Mouse (Mus musculus): ENCODE data around the gene Alk. TPM values are rescaled to one million over a fixed set of nuclear protein-coding genes. Genes with fewer than 3 reads are reported as not detected.

Gene Alk
- polyA plus RNA-seq, 1 experiment = not detected

- H3K4me3 ChIP-seq (ENCODE audit: insufficient read depth, poor library complexity, severe bottlenecking) = no peak overlapping the region
- no peak overlapping the region for H3ac ChIP-seq (ENCODE audit: control insufficient read depth, insufficient read length, low read depth)
- peaks cover 3% of the 10 kb centered on the region for H3K27me3 ChIP-seq (ENCODE audit: control insufficient read depth, insufficient read depth, insufficient read length)
- no peaks in the 10 kb centered on the region for H3K79me3 ChIP-seq (ENCODE audit: low read depth)
- no peak for TF ChIP-seq CEBPB (IDR thresholded peaks at IDR 0.05; ENCODE audit: low read depth)
- no peak for TF ChIP-seq USF1 (IDR thresholded peaks at IDR 0.05; ENCODE audit: low read depth)
- no peak for TF ChIP-seq CTCF (IDR thresholded peaks at IDR 0.05; ENCODE audit: control insufficient read depth, insufficient read depth, insufficient read length)
- TF ChIP-seq MYOD1 (IDR thresholded peaks at IDR 0.05; ENCODE audit: control insufficient read depth, insufficient read length, low read depth) = no peak
- TF ChIP-seq MYOG (IDR thresholded peaks at IDR 0.05; ENCODE audit: control insufficient read depth, extremely low read depth, insufficient read length) = no peak
- no peak for TF ChIP-seq MAX (IDR thresholded peaks at IDR 0.05)
- no peak for TF ChIP-seq FOSL1 (IDR thresholded peaks at IDR 0.05; ENCODE audit: insufficient read depth, low read length, poor library complexity, severe bottlenecking)
- no peaks in the 10 kb centered on the region for H3K36me3 ChIP-seq (ENCODE audit: control insufficient read depth, insufficient read depth)
- no peaks in the 10 kb centered on the region for H3K79me2 ChIP-seq (ENCODE audit: control insufficient read depth, insufficient read depth)
Observed at GRCm38 (mm10) chr17:72115271-72115944, 489.0 kb downstream of the Alk start.

DNA sequence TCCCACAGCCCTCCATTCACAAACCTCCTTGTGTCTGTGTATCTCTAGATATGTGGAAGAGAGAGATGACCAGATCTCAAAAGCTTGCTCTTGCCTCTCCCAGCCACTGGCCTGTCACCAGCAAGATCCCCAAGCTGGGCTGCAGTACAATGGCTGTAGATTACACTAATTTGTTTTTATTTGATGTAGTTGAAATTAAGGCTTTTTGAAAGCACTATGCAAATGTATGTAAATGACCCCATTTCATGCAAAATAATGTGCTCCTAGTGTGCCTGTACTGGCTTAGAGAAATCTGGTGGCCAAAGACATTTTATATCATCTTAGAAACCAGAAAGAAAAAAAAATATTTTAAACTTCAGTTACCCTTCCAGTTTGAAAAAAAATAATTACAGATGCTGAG, 492.4 kb downstream of the Alk start:
- Histone ChIP-seq H3K79me2 (ENCODE audit: control insufficient read depth, insufficient read depth) (no peaks in the 10 kb centered on the region), H3K4me3 (ENCODE audit: insufficient read depth, poor library complexity, severe bottlenecking) (no peak overlapping the region), H3K79me3 (ENCODE audit: low read depth) (no peaks in the 10 kb centered on the region), H3K27me3 (ENCODE audit: control insufficient read depth, insufficient read depth, insufficient read length) (peaks cover 3% of the 10 kb centered on the region), H3K36me3 (ENCODE audit: control insufficient read depth, insufficient read depth) (no peaks in the 10 kb centered on the region), H3ac (ENCODE audit: control insufficient read depth, insufficient read length, low read depth) (no peak overlapping the region)
- TF ChIP-seq CTCF (IDR thresholded peaks at IDR 0.05; ENCODE audit: control insufficient read depth, insufficient read depth, insufficient read length) (no peak), MAX (IDR thresholded peaks at IDR 0.05) (no peak), MYOG (IDR thresholded peaks at IDR 0.05; ENCODE audit: control insufficient read depth, extremely low read depth, insufficient read length) (no peak), FOSL1 (IDR thresholded peaks at IDR 0.05; ENCODE audit: insufficient read depth, low read length, poor library complexity, severe bottlenecking) (no peak), MYOD1 (IDR thresholded peaks at IDR 0.05; ENCODE audit: control insufficient read depth, insufficient read length, low read depth) (no peak), CEBPB (IDR thresholded peaks at IDR 0.05; ENCODE audit: low read depth) (no peak), USF1 (IDR thresholded peaks at IDR 0.05; ENCODE audit: low read depth) (no peak)

DNA sequence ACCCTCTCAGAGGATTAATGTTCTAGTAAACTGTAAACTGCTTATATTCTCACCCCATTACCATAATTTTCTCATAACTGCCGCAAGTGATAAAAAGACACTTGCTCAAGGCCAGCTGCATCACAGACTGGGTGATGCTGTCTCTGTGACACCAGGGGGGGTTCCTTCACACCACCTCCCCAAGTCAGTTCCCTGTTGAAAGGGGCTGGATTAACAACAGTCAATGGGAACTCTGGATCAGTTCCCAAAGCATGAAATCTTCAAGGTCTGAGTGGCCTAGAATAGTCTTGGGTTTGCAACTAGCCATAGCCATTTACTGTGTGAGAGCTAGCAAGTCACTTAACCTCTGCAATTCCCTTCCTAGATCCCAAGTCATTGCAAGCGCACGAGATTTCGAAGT, 492.9 kb downstream of the Alk start:
- no peak for TF ChIP-seq USF1 (IDR thresholded peaks at IDR 0.05; ENCODE audit: low read depth)
- Histone ChIP-seq H3K4me3 (ENCODE audit: insufficient read depth, poor library complexity, severe bottlenecking) (no peak overlapping the region), H3ac (ENCODE audit: control insufficient read depth, insufficient read length, low read depth) (no peak overlapping the region), H3K36me3 (ENCODE audit: control insufficient read depth, insufficient read depth) (no peaks in the 10 kb centered on the region), H3K79me3 (ENCODE audit: low read depth) (no peaks in the 10 kb centered on the region), H3K79me2 (ENCODE audit: control insufficient read depth, insufficient read depth) (no peaks in the 10 kb centered on the region), H3K27me3 (ENCODE audit: control insufficient read depth, insufficient read depth, insufficient read length) (peaks cover 3% of the 10 kb centered on the region)

GRCm38 (mm10) chr17:72087261-72087703, 517.1 kb downstream of the Alk start:
- Histone ChIP-seq H3K4me3 (ENCODE audit: insufficient read depth, poor library complexity, severe bottlenecking) (no peak overlapping the region), H3K79me3 (ENCODE audit: low read depth) (no peaks in the 10 kb centered on the region), H3K27me3 (ENCODE audit: control insufficient read depth, insufficient read depth, insufficient read length) (no peaks in the 10 kb centered on the region), H3K79me2 (ENCODE audit: control insufficient read depth, insufficient read depth) (no peaks in the 10 kb centered on the region), H3ac (ENCODE audit: control insufficient read depth, insufficient read length, low read depth) (no peak overlapping the region), H3K36me3 (ENCODE audit: control insufficient read depth, insufficient read depth) (no peaks in the 10 kb centered on the region)
- TF ChIP-seq MYOD1 (IDR thresholded peaks at IDR 0.05; ENCODE audit: control insufficient read depth, insufficient read length, low read depth) (no peak), CEBPB (IDR thresholded peaks at IDR 0.05; ENCODE audit: low read depth) (no peak), USF1 (IDR thresholded peaks at IDR 0.05; ENCODE audit: low read depth) (no peak), MAX (IDR thresholded peaks at IDR 0.05) (no peak), MYOG (IDR thresholded peaks at IDR 0.05; ENCODE audit: control insufficient read depth, extremely low read depth, insufficient read length) (no peak), CTCF (IDR thresholded peaks at IDR 0.05; ENCODE audit: control insufficient read depth, insufficient read depth, insufficient read length) (no peak), FOSL1 (IDR thresholded peaks at IDR 0.05; ENCODE audit: insufficient read depth, low read length, poor library complexity, severe bottlenecking) (no peak)

DNA sequence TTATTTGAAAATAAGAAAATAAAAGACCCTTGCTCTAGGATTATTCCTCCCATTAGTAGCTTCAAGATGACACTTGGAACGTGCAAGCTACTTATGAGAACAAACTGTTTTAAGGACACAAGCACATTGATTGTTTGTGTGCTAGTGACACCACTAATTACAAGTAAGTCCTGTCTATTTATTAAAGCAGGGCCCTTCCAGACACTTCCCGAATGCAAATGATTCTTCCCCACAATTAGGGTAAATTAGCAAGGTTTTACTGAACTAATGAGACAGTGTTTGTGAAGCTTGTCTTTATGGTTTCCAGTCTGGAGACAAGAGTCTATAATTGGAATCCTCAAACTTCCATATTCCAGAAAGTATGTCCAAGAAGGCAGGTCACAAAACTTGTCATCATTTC, 523.0 kb downstream of the Alk start:
- Histone ChIP-seq H3K79me2 (ENCODE audit: control insufficient read depth, insufficient read depth) (no peaks in the 10 kb centered on the region), H3K79me3 (ENCODE audit: low read depth) (no peaks in the 10 kb centered on the region), H3ac (ENCODE audit: control insufficient read depth, insufficient read length, low read depth) (no peak overlapping the region), H3K27me3 (ENCODE audit: control insufficient read depth, insufficient read depth, insufficient read length) (no peaks in the 10 kb centered on the region), H3K36me3 (ENCODE audit: control insufficient read depth, insufficient read depth) (no peaks in the 10 kb centered on the region), H3K4me3 (ENCODE audit: insufficient read depth, poor library complexity, severe bottlenecking) (no peak overlapping the region)
- TF ChIP-seq MAX (IDR thresholded peaks at IDR 0.05) (no peak), CTCF (IDR thresholded peaks at IDR 0.05; ENCODE audit: control insufficient read depth, insufficient read depth, insufficient read length) (no peak), CEBPB (IDR thresholded peaks at IDR 0.05; ENCODE audit: low read depth) (no peak), MYOD1 (IDR thresholded peaks at IDR 0.05; ENCODE audit: control insufficient read depth, insufficient read length, low read depth) (no peak), USF1 (IDR thresholded peaks at IDR 0.05; ENCODE audit: low read depth) (no peak), MYOG (IDR thresholded peaks at IDR 0.05; ENCODE audit: control insufficient read depth, extremely low read depth, insufficient read length) (no peak), FOSL1 (IDR thresholded peaks at IDR 0.05; ENCODE audit: insufficient read depth, low read length, poor library complexity, severe bottlenecking) (no peak)

All from C2C12 (cell line).